Mouse (Mus musculus) heart, embryonic 10.5 days (tissue): ENCODE measurements at regions not wholly inside any gene's neighbourhood (a gene's known extent, or its start where the extent isn't known, plus 50 kb on each side); places are given as distances from the start of the nearest gene placed in this dataset.

Experiments
- DNase-seq: peaks from one replicate; pipeline ENCODE4 v3.0.0-alpha.2; 2017; ENCODE audit warnings: low spot score
- H3K27ac ChIP-seq: fragments of 300-500 bp; sonication (generic); 2 replicates; pipeline ENCODE4 v1.5.1; 2016; ENCODE audit warnings: mild to moderate bottlenecking
- H3K27me3 ChIP-seq: fragments of 300-500 bp; sonication (generic); 2 replicates; pipeline ENCODE4 v1.6.1; 2016; ENCODE audit warnings: mild to moderate bottlenecking; ENCODE audit not compliant: poor library complexity, insufficient read depth, severe bottlenecking
- H3K36me3 ChIP-seq: fragments of 300-500 bp; sonication (generic); 2 replicates; pipeline ENCODE4 v1.6.1; 2016; ENCODE audit warnings: mild to moderate bottlenecking, moderate library complexity
- H3K4me1 ChIP-seq: fragments of 300-500 bp; sonication (generic); 2 replicates; pipeline ENCODE4 v1.6.1; 2016; ENCODE audit warnings: mild to moderate bottlenecking
- H3K4me3 ChIP-seq: fragments of 300-500 bp; sonication (generic); 2 replicates; pipeline ENCODE4 v1.5.1; 2016; ENCODE audit warnings: mild to moderate bottlenecking, moderate library complexity
- H3K9me3 ChIP-seq: fragments of 300-500 bp; sonication (generic); 2 replicates; pipeline ENCODE4 v1.6.1; 2016; ENCODE audit warnings: mild to moderate bottlenecking, moderate library complexity
- WGBS: fragments of 180-500 bp; shearing (Covaris S2); methylation state at CpG from one replicate; pipeline ENCODE4 v1.1.7; 2016; 5-methylcytosine and 5-hydroxymethylcytosine counted together

GRCm38 (mm10) chr15:63252781-63253340, 592.1 kb downstream of the Gsdmc2 start:
- DNase-seq = no peak
- H3K4me3 ChIP-seq = no peak overlapping the region
- H3K4me1 ChIP-seq = no peaks in the 10 kb centered on the region
- H3K27me3 ChIP-seq = no peaks in the 10 kb centered on the region
- 40% methylated on average over 1 of the region's 1 CpGs for WGBS
- no peaks in the 10 kb centered on the region for H3K9me3 ChIP-seq
- H3K36me3 ChIP-seq = no peaks in the 10 kb centered on the region
- H3K27ac ChIP-seq = no peak overlapping the region

- 60% methylated on average over 3 of the region's 3 CpGs for WGBS
- H3K27me3 ChIP-seq = no peaks in the 10 kb centered on the region
- H3K27ac ChIP-seq = no peak overlapping the region
- DNase-seq = no peak
- H3K9me3 ChIP-seq = no peaks in the 10 kb centered on the region
- no peaks in the 10 kb centered on the region for H3K36me3 ChIP-seq
- H3K4me3 ChIP-seq = no peak overlapping the region
- H3K4me1 ChIP-seq = no peaks in the 10 kb centered on the region
These were observed 606.4 kb downstream of the Gsdmc2 start for GRCm38 (mm10) chr15:63238601-63239000.

- 77% methylated on average over 2 of the region's 2 CpGs for WGBS
- no peak overlapping the region for H3K27ac ChIP-seq
These were observed 626.5 kb downstream of the Gsdmc2 start for GRCm38 (mm10) chr15:63218393-63219060.

GRCm38 (mm10) chr15:63205150-63205549, 639.8 kb downstream of the Gsdmc2 start:
- WGBS = 85% methylated on average over 1 of the region's 1 CpGs
- no peak for DNase-seq
- no peak overlapping the region for H3K4me3 ChIP-seq

More at GRCm38 (mm10) chr15:63218393-63219060, 626.5 kb downstream of the Gsdmc2 start:
- no peak for DNase-seq
- Histone ChIP-seq H3K36me3 (no peaks in the 10 kb centered on the region), H3K27me3 (no peaks in the 10 kb centered on the region), H3K4me3 (no peak overlapping the region), H3K9me3 (no peaks in the 10 kb centered on the region), H3K4me1 (no peaks in the 10 kb centered on the region)

GRCm38 (mm10) chr15:63195031-63195430, 649.9 kb downstream of the Gsdmc2 start:
- no peak for DNase-seq
- no peak overlapping the region for H3K27ac ChIP-seq

More at GRCm38 (mm10) chr15:63205150-63205549, 639.8 kb downstream of the Gsdmc2 start:
- no peaks in the 10 kb centered on the region for H3K4me1 ChIP-seq
- H3K36me3 ChIP-seq = no peaks in the 10 kb centered on the region
- no peak overlapping the region for H3K27ac ChIP-seq
- H3K9me3 ChIP-seq = no peaks in the 10 kb centered on the region
- H3K27me3 ChIP-seq = no peaks in the 10 kb centered on the region

DNA sequence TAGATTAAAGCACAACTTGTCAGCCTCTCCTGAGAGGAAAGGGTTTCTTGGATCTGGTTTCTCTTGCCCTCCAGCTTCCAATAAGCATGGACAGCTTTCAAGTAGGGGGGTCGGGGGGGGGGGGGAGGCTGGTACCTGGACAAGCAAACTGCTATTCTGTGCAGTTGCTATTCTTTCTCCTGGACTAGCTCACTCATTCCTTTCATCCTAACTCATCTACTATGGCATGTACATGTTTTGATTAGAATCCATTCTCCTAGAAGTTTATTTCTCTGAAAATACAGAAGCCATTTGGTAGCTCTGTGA, 650.5 kb downstream of the Gsdmc2 start:
- Histone ChIP-seq H3K4me3 (no peak overlapping the region), H3K4me1 (no peaks in the 10 kb centered on the region), H3K36me3 (no peaks in the 10 kb centered on the region), H3K27ac (no peak overlapping the region), H3K27me3 (no peaks in the 10 kb centered on the region), H3K9me3 (no peaks in the 10 kb centered on the region)
- DNase-seq = no peak
- 30% methylated on average over 1 of the region's 1 CpGs for WGBS

More at GRCm38 (mm10) chr15:63195031-63195430, 649.9 kb downstream of the Gsdmc2 start:
- WGBS = 80% methylated on average over 2 of the region's 2 CpGs
- no peaks in the 10 kb centered on the region for H3K4me1 ChIP-seq
- H3K4me3 ChIP-seq = no peak overlapping the region
- no peaks in the 10 kb centered on the region for H3K27me3 ChIP-seq
- H3K9me3 ChIP-seq = no peaks in the 10 kb centered on the region
- H3K36me3 ChIP-seq = no peaks in the 10 kb centered on the region

DNA sequence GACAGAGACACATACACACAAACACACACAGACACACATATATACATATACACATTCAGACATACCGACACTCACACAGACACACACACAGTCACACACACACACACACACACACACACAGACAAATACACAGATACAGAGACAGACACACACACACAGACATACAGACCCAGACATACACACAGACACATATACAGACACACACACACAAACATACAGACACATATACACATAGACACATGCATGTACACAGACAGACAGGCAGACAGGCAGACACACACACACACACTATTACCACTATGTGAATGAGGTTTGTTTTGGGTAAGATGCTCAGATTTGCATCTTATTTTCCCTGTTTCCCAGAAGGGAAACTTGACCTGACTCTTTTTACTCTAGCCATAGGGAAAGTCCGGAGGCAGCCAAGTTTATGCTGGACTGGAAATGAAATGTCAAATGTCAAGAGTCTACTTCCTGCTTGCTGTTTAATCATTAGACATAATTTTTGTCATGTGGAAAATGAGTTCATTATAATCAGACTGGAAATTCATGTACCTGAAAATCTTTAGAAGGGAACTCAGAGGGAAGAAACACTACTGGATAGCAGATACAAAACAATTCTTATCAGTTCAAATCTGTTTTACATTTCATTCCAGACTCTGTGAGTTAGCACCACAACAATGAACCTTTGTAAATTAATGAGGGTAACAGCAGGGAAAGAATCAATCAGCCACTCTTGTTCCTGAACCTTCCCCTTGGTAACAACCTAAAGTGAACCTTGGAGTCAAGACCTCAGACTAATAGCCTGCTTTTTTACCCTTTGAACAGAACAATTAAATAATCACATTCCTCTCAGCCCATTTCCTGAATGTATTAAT, 651.1 kb downstream of the Gsdmc2 start:
- Histone ChIP-seq H3K27ac (no peak overlapping the region), H3K4me1 (no peaks in the 10 kb centered on the region), H3K36me3 (no peaks in the 10 kb centered on the region), H3K4me3 (no peak overlapping the region), H3K9me3 (no peaks in the 10 kb centered on the region), H3K27me3 (no peaks in the 10 kb centered on the region)
- DNase-seq = no peak
- WGBS = 77% methylated on average over 2 of the region's 2 CpGs

DNA sequence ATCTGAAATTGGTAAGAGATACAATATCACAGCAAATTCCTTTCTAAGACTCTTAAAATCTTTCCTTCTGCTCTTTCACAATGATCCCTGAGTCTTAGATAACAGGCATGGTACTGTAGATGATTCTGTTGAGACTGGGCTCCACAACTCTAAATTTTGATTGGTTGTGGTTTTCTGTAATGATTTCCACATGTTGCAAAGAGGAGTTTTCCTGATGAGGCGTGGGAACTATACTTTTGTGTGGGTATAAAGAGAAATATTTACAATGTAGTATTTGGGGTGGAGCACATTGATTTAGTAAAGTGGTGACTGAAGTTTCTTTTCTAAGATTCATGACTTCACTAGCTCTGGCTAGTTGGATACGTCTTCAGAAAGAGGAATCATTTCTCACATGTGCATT, 653.2 kb downstream of the Gsdmc2 start:
- H3K27ac ChIP-seq = no peak overlapping the region
- no peaks in the 10 kb centered on the region for H3K27me3 ChIP-seq
- no peaks in the 10 kb centered on the region for H3K4me1 ChIP-seq

DNA sequence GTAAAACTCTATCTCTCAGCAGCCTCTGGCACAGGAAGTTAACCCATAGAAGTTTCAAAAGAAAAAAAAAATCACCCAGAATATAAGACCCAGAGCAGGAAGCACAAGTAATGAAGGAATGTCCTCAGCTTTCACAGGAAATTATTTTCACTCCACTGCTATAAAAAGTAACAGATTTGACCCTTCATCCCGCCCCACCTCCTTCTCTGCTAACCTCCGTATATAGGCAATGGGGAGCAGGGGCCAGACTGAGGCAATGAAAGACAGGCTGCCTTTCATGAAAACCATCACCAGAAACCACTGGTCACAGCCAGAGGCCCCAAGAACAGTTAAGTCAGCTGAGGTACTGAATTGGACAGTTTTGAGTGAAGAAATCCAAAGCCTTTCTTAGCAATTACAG, 654.9 kb downstream of the Gsdmc2 start:
- no peaks in the 10 kb centered on the region for H3K4me1 ChIP-seq
- no peaks in the 10 kb centered on the region for H3K9me3 ChIP-seq
- no peaks in the 10 kb centered on the region for H3K36me3 ChIP-seq
- H3K27ac ChIP-seq = no peak overlapping the region
- no peak for DNase-seq
- H3K4me3 ChIP-seq = no peak overlapping the region
- WGBS = 54% methylated on average over 2 of the region's 2 CpGs
- no peaks in the 10 kb centered on the region for H3K27me3 ChIP-seq

More for the DNA sequence above, 653.2 kb downstream of the Gsdmc2 start:
- no peaks in the 10 kb centered on the region for H3K9me3 ChIP-seq
- no peak for DNase-seq
- no peak overlapping the region for H3K4me3 ChIP-seq
- H3K36me3 ChIP-seq = no peaks in the 10 kb centered on the region
- WGBS = 81% methylated on average over 2 of the region's 2 CpGs

DNA sequence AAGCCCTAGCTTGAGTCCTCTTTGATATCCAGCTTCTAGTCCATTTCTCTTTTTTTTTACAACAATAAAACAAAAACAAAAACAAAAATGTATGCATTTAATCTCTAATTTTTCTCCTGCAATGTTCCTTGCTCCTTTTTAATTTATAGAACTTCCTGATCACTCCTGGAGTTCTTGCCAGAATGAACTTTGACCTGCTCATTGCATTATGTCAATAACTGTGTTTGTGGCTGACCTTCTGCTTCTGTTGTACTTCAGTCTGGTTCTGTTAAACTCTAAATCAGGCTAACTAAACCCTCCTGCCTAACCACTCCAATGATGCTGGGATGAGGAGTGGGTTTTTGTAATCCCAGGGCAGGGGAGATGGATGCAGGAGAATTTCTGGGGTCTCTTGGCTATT, 674.0 kb downstream of the Gsdmc2 start:
- H3K36me3 ChIP-seq = no peaks in the 10 kb centered on the region
- H3K27ac ChIP-seq = no peak overlapping the region
- H3K27me3 ChIP-seq = no peaks in the 10 kb centered on the region
- H3K4me3 ChIP-seq = no peak overlapping the region
- H3K4me1 ChIP-seq = no peaks in the 10 kb centered on the region
- no peaks in the 10 kb centered on the region for H3K9me3 ChIP-seq
- no peak for DNase-seq

DNA sequence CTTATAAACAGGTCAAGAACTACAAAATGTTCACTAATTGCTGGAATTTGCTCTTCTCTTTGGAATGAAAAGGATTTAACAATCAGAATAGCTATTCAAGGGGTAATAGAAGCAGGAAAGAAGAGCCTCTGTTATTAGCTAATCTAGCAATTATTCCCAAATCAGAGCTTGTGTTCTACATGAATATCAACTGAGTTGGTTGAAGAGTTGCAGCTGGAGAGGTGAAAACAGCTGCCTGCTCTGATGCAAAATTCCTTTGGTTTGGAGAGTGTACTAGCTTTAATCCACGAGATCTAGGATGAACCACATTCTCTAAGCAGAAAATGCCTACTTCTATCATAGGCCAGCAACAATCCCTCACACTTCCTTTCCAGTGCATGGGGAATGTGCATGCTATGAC, 674.8 kb downstream of the Gsdmc2 start:
- Histone ChIP-seq H3K27me3 (no peaks in the 10 kb centered on the region), H3K9me3 (no peaks in the 10 kb centered on the region), H3K4me1 (no peaks in the 10 kb centered on the region), H3K36me3 (no peaks in the 10 kb centered on the region), H3K27ac (no peak overlapping the region), H3K4me3 (no peak overlapping the region)
- WGBS = 57% methylated on average over 1 of the region's 1 CpGs
- DNase-seq = no peak

GRCm38 (mm10) chr15:63166411-63166810, 678.6 kb downstream of the Gsdmc2 start:
- H3K4me1 ChIP-seq = peaks cover 4% of the 10 kb centered on the region; the same call in 1 of the 2 replicates
- H3K36me3 ChIP-seq = no peaks in the 10 kb centered on the region
- no peak overlapping the region for H3K4me3 ChIP-seq
- H3K27ac ChIP-seq = no peak overlapping the region
- no peaks in the 10 kb centered on the region for H3K27me3 ChIP-seq
- no peak for DNase-seq
- no peaks in the 10 kb centered on the region for H3K9me3 ChIP-seq

GRCm38 (mm10) chr15:63163550-63164279, 681.3 kb downstream of the Gsdmc2 start:
- peaks cover 4% of the 10 kb centered on the region; the same call in 1 of the 2 replicates for H3K4me1 ChIP-seq
- H3K27me3 ChIP-seq = no peaks in the 10 kb centered on the region
- H3K36me3 ChIP-seq = no peaks in the 10 kb centered on the region
- WGBS = 37% methylated on average over 6 of the region's 6 CpGs
- H3K4me3 ChIP-seq = no peak overlapping the region
- no peak for DNase-seq
- peak overlapping the region; percentile 47; the same call in 1 of the 2 replicates for H3K27ac ChIP-seq
- no peaks in the 10 kb centered on the region for H3K9me3 ChIP-seq
